Mouse (Mus musculus): ENCODE data around the gene Lef1.

GRCm38 (mm10) chr3:131107301-131108093 lies 2.8 kb upstream of the Lef1 start:
- TF ChIP-seq ZNF384 (IDR thresholded peaks at IDR 0.05; ENCODE audit: low read depth, low read length), result no peak
- no peak for TF ChIP-seq ZC3H11A (IDR thresholded peaks at IDR 0.05; ENCODE audit: borderline replicate concordance, low read depth, low read length)
- TF ChIP-seq CHD2 (IDR thresholded peaks at IDR 0.05; ENCODE audit: low read depth, low read length), result no peak
- no peak for TF ChIP-seq HCFC1 (IDR thresholded peaks at IDR 0.05; ENCODE audit: borderline replicate concordance, insufficient read depth, low read length)

Measured in ES-E14 (cell line).